Mouse (Mus musculus) MEL-GATA-1-ER (cell line): Measurements from ENCODE around the gene Pym1.
"Not testable (repeated sequence)": the region's sequence is repeated elsewhere in the genome, so short reads cannot be mapped to it uniquely, and the experiment has no call there.

ENCODE experiments used
- DNase-seq: peaks from one replicate; pipeline ENCODE4 v3.0.0-alpha.2; 2012; ENCODE audit warnings: low read depth; ENCODE audit errors: extremely low read depth

The Pym1 gene

GRCm38 (mm10) chr10:128747646-128748251 is at the start of gene Pym1:
Pym1 (plus strand) TSS chr10:128747889.
- peak; percentile 82 for DNase-seq

- no peak for DNase-seq
Measured at GRCm38 (mm10) chr10:128699006-128699405, 48.7 kb upstream of the Pym1 start.

- no peak for DNase-seq
Measured at GRCm38 (mm10) chr10:128699611-128700010, 48.1 kb upstream of the Pym1 start.

GRCm38 (mm10) chr10:128700712-128701111 is 47.0 kb upstream of the Pym1 start:
- DNase-seq = no peak

GRCm38 (mm10) chr10:128702328-128703007 is 45.2 kb upstream of the Pym1 start:
- peak; percentile 51 for DNase-seq

GRCm38 (mm10) chr10:128703895-128704294 is 43.8 kb upstream of the Pym1 start, which contains the start of gene Pmel:
Pmel (plus strand) TSS chr10:128704195.
- DNase-seq = no peak

GRCm38 (mm10) chr10:128704491-128705316 is 43.0 kb upstream of the Pym1 start, which contains the start of gene Cdk2:
Cdk2 (minus strand) TSS chr10:128705031.
- DNase-seq = peak; percentile 61

GRCm38 (mm10) chr10:128705317-128705693 is 42.4 kb upstream of the Pym1 start:
- no peak for DNase-seq

- DNase-seq = not testable (repeated sequence)
Measured at GRCm38 (mm10) chr10:128711318-128711717, 36.4 kb upstream of the Pym1 start.

- peak; percentile 66 for DNase-seq
Measured at GRCm38 (mm10) chr10:128715559-128716537, 31.8 kb upstream of the Pym1 start.

- not testable (repeated sequence) for DNase-seq
Measured at GRCm38 (mm10) chr10:128725466-128725865, 22.2 kb upstream of the Pym1 start.

GRCm38 (mm10) chr10:128728059-128728458 is 19.6 kb upstream of the Pym1 start:
- DNase-seq = no peak

- no peak for DNase-seq
Measured at GRCm38 (mm10) chr10:128731002-128731433, 16.7 kb upstream of the Pym1 start.

GRCm38 (mm10) chr10:128731992-128732391 is 15.7 kb upstream of the Pym1 start:
- no peak for DNase-seq

GRCm38 (mm10) chr10:128737435-128737834 is 10.3 kb upstream of the Pym1 start:
- no peak for DNase-seq

GRCm38 (mm10) chr10:128740296-128740695 is 7.4 kb upstream of the Pym1 start:
- peak; percentile 73 for DNase-seq

GRCm38 (mm10) chr10:128742616-128743015 is 5.1 kb upstream of the Pym1 start:
- DNase-seq = no peak

- DNase-seq = no peak
Measured at GRCm38 (mm10) chr10:128743235-128743634, 4.5 kb upstream of the Pym1 start.

- no peak for DNase-seq
Measured at GRCm38 (mm10) chr10:128743791-128744191, 3.9 kb upstream of the Pym1 start.

- DNase-seq = no peak
Measured at GRCm38 (mm10) chr10:128744211-128744610, 3.5 kb upstream of the Pym1 start.
